Mouse (Mus musculus) cortical plate, adult 2 months (tissue): Measurements from ENCODE around the gene Tceal3.

Experiments
- CTCF ChIP-seq: fragments of 200-500 bp; IDR thresholded peaks from 2 replicates; pipeline ENCODE4 v1.5.1; 2011; ENCODE audit warnings: mild to moderate bottlenecking, control low read depth, low read length; ENCODE audit not compliant: insufficient read depth; ENCODE audit errors: extremely low read depth
- POLR2A ChIP-seq: fragments of 200-500 bp; IDR thresholded peaks from 2 replicates; pipeline ENCODE4 v1.6.1; 2011; ENCODE audit warnings: mild to moderate bottlenecking, low read length, control low read depth; ENCODE audit not compliant: insufficient read depth; ENCODE audit errors: extremely low read depth

DNA sequence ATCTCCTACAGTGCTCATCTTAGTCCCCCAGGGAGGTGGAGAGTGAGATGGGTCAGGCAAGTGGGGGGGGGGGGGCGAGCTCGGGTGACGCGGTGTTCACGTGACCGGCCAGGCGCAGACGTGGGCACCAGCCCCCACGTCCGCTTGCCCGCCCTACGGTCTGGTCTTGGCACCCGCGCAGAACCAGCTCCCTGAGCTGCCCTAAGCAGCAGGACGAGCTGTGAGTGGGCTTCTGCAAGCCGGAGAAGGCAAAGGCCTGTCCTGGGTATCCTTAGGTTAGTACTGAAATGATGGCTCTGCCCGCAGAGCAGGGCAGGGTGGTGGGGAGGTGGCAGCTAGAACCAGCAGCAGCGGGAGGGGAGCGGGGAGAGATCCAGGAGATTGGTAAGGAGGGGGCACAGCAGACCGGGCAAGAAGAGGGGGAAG lies 75.7 kb downstream of the Tceal3 start:
- TF ChIP-seq CTCF (no peak), POLR2A (peak; percentile 79; the same call in 1 of the 2 replicates)
